Mouse (Mus musculus) thymus, adult 2 months (tissue): Measurements from ENCODE around the gene Fam83g.

Experiments used
- CTCF ChIP-seq: fragments of 200-500 bp; IDR thresholded peaks from 2 replicates; pipeline ENCODE4 v1.5.1; 2012; ENCODE audit warnings: mild to moderate bottlenecking, control low read depth, low read length, moderate library complexity, borderline replicate concordance; ENCODE audit not compliant: control insufficient read depth, poor library complexity, insufficient read depth; ENCODE audit errors: extremely low read depth
- POLR2A ChIP-seq: fragments of 200-500 bp; IDR thresholded peaks from 2 replicates; pipeline ENCODE4 v1.6.1; 2012; ENCODE audit warnings: mild to moderate bottlenecking, low read length, control low read depth, moderate library complexity; ENCODE audit not compliant: control insufficient read depth, poor library complexity, insufficient read depth; ENCODE audit errors: extremely low read depth

DNA sequence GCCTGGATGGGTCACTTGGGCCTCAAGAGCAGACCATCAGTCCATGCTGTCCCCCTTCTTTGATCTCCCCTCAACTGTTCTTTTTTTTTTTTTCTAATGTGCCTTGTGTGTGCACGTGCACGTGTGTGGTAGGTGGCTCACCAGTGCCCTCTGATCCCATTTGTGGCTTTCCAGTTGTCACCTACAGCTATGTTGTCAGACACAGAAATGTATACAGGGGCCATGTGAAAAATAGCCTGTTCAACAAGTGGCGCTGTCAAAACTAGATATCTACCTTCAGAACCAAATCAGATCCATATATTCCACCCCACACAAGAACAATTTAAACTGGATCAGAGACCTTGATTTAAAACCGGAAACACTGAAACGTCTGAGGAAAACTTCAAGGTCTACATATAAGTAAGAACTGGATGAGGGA, 34.7 kb upstream of the Fam83g start:
- TF ChIP-seq POLR2A (no peak), CTCF (no peak)
